Mouse (Mus musculus) stomach, postnatal 0 days (tissue): ENCODE measurements around the gene Plxna2.

Experiments
- CTCF ChIP-seq: IDR thresholded peaks from 2 replicates; pipeline ENCODE4 v1.5.1; 2016; ENCODE audit warnings: antibody characterized with exemption, low read depth, mild to moderate bottlenecking, moderate library complexity
- EP300 ChIP-seq: optimal IDR thresholded peaks from 2 replicates; pipeline ENCODE3; 2016; ENCODE audit warnings: antibody characterized with exemption

DNA sequence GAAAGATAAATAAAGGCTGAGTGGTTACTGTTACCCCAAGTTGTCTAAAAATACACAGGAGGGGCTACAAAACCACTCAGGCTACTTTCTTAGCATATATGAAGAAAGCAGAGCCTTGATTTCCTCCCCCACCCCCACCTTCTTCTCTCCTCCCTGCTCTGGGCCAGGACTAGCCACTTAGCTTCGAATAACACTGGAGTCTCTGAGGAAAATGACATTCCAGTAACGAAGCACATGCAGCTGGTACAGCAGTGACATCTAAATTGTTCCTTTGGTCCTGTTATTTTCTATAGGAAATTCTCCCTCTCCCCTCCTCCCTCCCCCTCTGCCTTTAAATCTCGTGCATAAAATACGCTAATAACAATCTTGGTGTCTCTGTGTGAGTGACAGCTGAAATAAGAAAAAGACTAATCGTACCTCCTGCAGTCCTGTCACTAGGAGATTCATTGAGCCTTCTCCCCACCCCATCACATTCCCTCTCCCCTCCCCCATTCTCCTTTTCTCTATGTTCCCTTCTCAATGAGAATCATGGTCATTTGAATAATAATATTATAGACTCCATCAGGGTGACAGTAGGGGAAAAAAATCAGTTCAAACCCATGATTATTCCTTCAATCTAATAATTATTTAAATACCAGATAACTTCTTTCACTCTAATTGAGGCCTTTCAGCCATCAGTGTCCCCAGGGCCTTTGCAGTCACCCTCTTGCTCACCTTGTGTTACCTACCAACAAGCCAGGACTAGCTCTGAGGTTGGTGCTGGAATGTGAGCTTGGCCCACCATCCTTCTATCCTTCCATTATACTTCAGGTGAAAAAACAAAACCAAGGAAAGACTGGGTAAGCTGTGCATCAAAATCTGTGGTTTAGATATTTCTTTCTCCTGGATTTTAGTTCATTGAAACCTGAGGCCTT is 19.6 kb downstream of the Plxna2 start:
- TF ChIP-seq CTCF (no peak), EP300 (no peak)
